Mouse (Mus musculus) limb, embryonic 11.5 days (tissue): ENCODE measurements around the gene Cdh12. TPM values are rescaled to one million over a fixed set of nuclear protein-coding genes. Genes with fewer than 3 reads are reported as not detected.

ENCODE experiments used
- ATAC-seq: fragments of 200-750 bp; cut with Nextera tagmentation; 2 replicates; pipeline ENCODE4 v1.8.0; 2017; ENCODE audit warnings: low read depth; ENCODE audit not compliant: insufficient number of reproducible peaks, low FRiP score, low TSS enrichment
- DNase-seq: peaks from one replicate; pipeline ENCODE4 v3.0.0-alpha.2; 2015; ENCODE audit warnings: low spot score
- H3K27ac ChIP-seq: fragments of 300-500 bp; sonication (generic); replicated peaks from 2 replicates; pipeline ENCODE4 v1.5.1; 2014; ENCODE audit warnings: low read depth, mild to moderate bottlenecking, low read length
- H3K27me3 ChIP-seq: fragments of 300-500 bp; sonication (generic); 2 replicates; pipeline ENCODE4 v1.6.1; 2014; ENCODE audit warnings: mild to moderate bottlenecking, low read length, mixed read lengths; ENCODE audit not compliant: control insufficient read depth, insufficient read depth
- H3K36me3 ChIP-seq: fragments of 300-500 bp; sonication (generic); 2 replicates; pipeline ENCODE4 v1.6.1; 2014; ENCODE audit warnings: mild to moderate bottlenecking, low read length, moderate library complexity, mixed read lengths; ENCODE audit not compliant: control insufficient read depth, insufficient read depth
- H3K4me1 ChIP-seq: fragments of 300-500 bp; sonication (generic); 2 replicates; pipeline ENCODE4 v1.6.1; 2014; ENCODE audit warnings: low read length, mixed read lengths; ENCODE audit not compliant: control insufficient read depth, insufficient read depth
- H3K4me2 ChIP-seq: fragments of 300-500 bp; sonication (generic); 2 replicates; pipeline ENCODE4 v1.6.1; 2014; ENCODE audit warnings: low read depth, mild to moderate bottlenecking, moderate library complexity; ENCODE audit not compliant: severe bottlenecking
- H3K4me3 ChIP-seq: fragments of 300-500 bp; sonication (generic); 2 replicates; pipeline ENCODE4 v1.5.1; 2014; ENCODE audit warnings: low read depth, low read length
- H3K9ac ChIP-seq: fragments of 300-500 bp; sonication (generic); 2 replicates; pipeline ENCODE4 v1.6.1; 2014; ENCODE audit warnings: mild to moderate bottlenecking, low read length
- H3K9me3 ChIP-seq: fragments of 300-500 bp; sonication (generic); 2 replicates; pipeline ENCODE4 v1.6.1; 2016; ENCODE audit warnings: low read length; ENCODE audit not compliant: control insufficient read depth
- WGBS: fragments of 180-500 bp; shearing (Covaris S2); extraction: QIAGEN DNeasy Blood & Tissue Kit; methylation state at CpG from one replicate; pipeline ENCODE4 v1.1.7; 2014; 5-methylcytosine and 5-hydroxymethylcytosine counted together
- microRNA-seq: library from miRNA; unstranded; fragments of <30 nt; microRNA quantifications from one replicate; pipeline ENCODE4, GENCODE M21; 2016
- polyA plus RNA-seq: library from polyadenylated mRNA; unstranded; fragments of >200 nt; fragmentation: Nextera tagmentation; extraction: Ambion mirVana; gene quantifications from 2 replicates; pipeline ENCODE4 v1.2.1, GENCODE M21; 2014

Cdh12 gene
- polyA plus RNA-seq, 1 experiment from 2014 or later = 0.09 TPM

GRCm38 (mm10) chr15:21530804-21531203, 1081.7 kb downstream of the Cdh12 start:
- no peak for DNase-seq
- Histone ChIP-seq H3K4me2 (no peak overlapping the region), H3K9me3 (no peaks in the 10 kb centered on the region), H3K36me3 (no peaks in the 10 kb centered on the region), H3K9ac (no peak overlapping the region), H3K4me1 (no peaks in the 10 kb centered on the region), H3K4me3 (no peak overlapping the region), H3K27ac (no peak overlapping the region), H3K27me3 (no peaks in the 10 kb centered on the region)
- 68% methylated on average over 4 of the region's 4 CpGs for WGBS
- ATAC-seq = no peak

GRCm38 (mm10) chr15:21536909-21537308, 1087.8 kb downstream of the Cdh12 start:
- no peak overlapping the region for H3K4me2 ChIP-seq
- no peak overlapping the region for H3K27ac ChIP-seq
- H3K4me3 ChIP-seq = no peak overlapping the region
- H3K9me3 ChIP-seq = no peaks in the 10 kb centered on the region
- ATAC-seq (no peak), DNase-seq (no peak)
- no peaks in the 10 kb centered on the region for H3K36me3 ChIP-seq
- 67% methylated on average over 2 of the region's 2 CpGs for WGBS
- no peaks in the 10 kb centered on the region for H3K27me3 ChIP-seq
- H3K9ac ChIP-seq = no peak overlapping the region
- no peaks in the 10 kb centered on the region for H3K4me1 ChIP-seq

- H3K9me3 ChIP-seq = no peaks in the 10 kb centered on the region
- no peak overlapping the region for H3K9ac ChIP-seq
- DNase-seq (no peak), ATAC-seq (no peak)
- H3K4me2 ChIP-seq = no peak overlapping the region
- 95% methylated on average over 2 of the region's 2 CpGs for WGBS
- H3K27ac ChIP-seq = no peak overlapping the region
- H3K4me3 ChIP-seq = no peak overlapping the region
- H3K27me3 ChIP-seq = no peaks in the 10 kb centered on the region
- no peaks in the 10 kb centered on the region for H3K36me3 ChIP-seq
- no peaks in the 10 kb centered on the region for H3K4me1 ChIP-seq
Observed at GRCm38 (mm10) chr15:21544786-21545185, 1095.7 kb downstream of the Cdh12 start.

- Histone ChIP-seq H3K9ac (no peak overlapping the region), H3K27me3 (no peaks in the 10 kb centered on the region), H3K4me2 (no peak overlapping the region), H3K4me1 (no peaks in the 10 kb centered on the region), H3K4me3 (no peak overlapping the region), H3K36me3 (no peaks in the 10 kb centered on the region), H3K27ac (no peak overlapping the region), H3K9me3 (no peaks in the 10 kb centered on the region)
- DNase-seq (no peak), ATAC-seq (no peak)
- 95% methylated on average over 4 of the region's 4 CpGs for WGBS
Observed at GRCm38 (mm10) chr15:21555981-21556380, 1106.9 kb downstream of the Cdh12 start.

GRCm38 (mm10) chr15:21566314-21567051, 1117.4 kb downstream of the Cdh12 start:
- H3K4me2 ChIP-seq = no peak overlapping the region
- 77% methylated on average over 5 of the region's 5 CpGs for WGBS
- H3K27ac ChIP-seq = no peak overlapping the region
- no peaks in the 10 kb centered on the region for H3K4me1 ChIP-seq
- DNase-seq = no peak
- H3K36me3 ChIP-seq = no peaks in the 10 kb centered on the region
- H3K9ac ChIP-seq = no peak overlapping the region
- no peaks in the 10 kb centered on the region for H3K27me3 ChIP-seq
- ATAC-seq = no peak
- H3K9me3 ChIP-seq = no peaks in the 10 kb centered on the region
- H3K4me3 ChIP-seq = no peak overlapping the region

- Histone ChIP-seq H3K27me3 (no peaks in the 10 kb centered on the region), H3K9me3 (no peaks in the 10 kb centered on the region), H3K4me3 (no peak overlapping the region), H3K9ac (no peak overlapping the region), H3K27ac (no peak overlapping the region), H3K36me3 (no peaks in the 10 kb centered on the region), H3K4me2 (no peak overlapping the region), H3K4me1 (no peaks in the 10 kb centered on the region)
- 76% methylated on average over 4 of the region's 4 CpGs for WGBS
- ATAC-seq (no peak), DNase-seq (no peak)
Observed at GRCm38 (mm10) chr15:21604510-21604909, 1155.4 kb downstream of the Cdh12 start.

Small RNA genes lying within 50 kb of the gene (microRNA-seq; reads per million reads assigned to microRNA genes)
- not detected for gene Gm27397

Other genes with a start within 250 kb of the Cdh12 start
- not detected in 2 replicates for gene Acot10, start 217.5 kb downstream of the Cdh12 start, polyA plus RNA-seq